Mouse (Mus musculus) liver, embryonic 14.5 days (tissue): Measurements from ENCODE around the gene Atf4. TPM values are rescaled to one million over a fixed set of nuclear protein-coding genes. Genes with fewer than 3 reads are reported as not detected.

Experiments
- ATAC-seq: fragments of 200-750 bp; cut with Nextera tagmentation; 2 replicates; pipeline ENCODE4 v1.8.0; 2017; ENCODE audit warnings: moderate number of reproducible peaks, mild to moderate bottlenecking, moderate library complexity; ENCODE audit not compliant: insufficient read depth
- DNase-seq, 3 experiments: peaks; one replicate each; pipeline ENCODE4 v3.0.0-alpha.2; 2012 to 2013; ENCODE audit warnings: low read depth in 3 of 3, low spot score in 3 of 3
- H3K27ac ChIP-seq: fragments of 300-500 bp; sonication (generic); 2 replicates; pipeline ENCODE4 v1.5.1; 2014; ENCODE audit warnings: moderate library complexity, mild to moderate bottlenecking, control low read depth, inconsistent platforms
- H3K27me3 ChIP-seq: fragments of 300-500 bp; sonication (generic); 2 replicates; pipeline ENCODE4 v1.6.1; 2014; ENCODE audit warnings: mild to moderate bottlenecking, low read length, moderate library complexity; ENCODE audit not compliant: control insufficient read depth, insufficient read depth
- H3K36me3 ChIP-seq: fragments of 300-500 bp; sonication (generic); replicated peaks from 2 replicates; pipeline ENCODE4 v1.6.1; 2014; ENCODE audit warnings: low read depth; ENCODE audit not compliant: control insufficient read depth, insufficient read depth
- H3K4me1 ChIP-seq, 2 experiments: fragments of 200-500 bp in 1 of 2; fragments of 300-500 bp in 1 of 2; sonication (generic) in 1 of 2; replicated peaks; 2 replicates each; pipeline ENCODE4 v1.6.1; 2012 to 2014; ENCODE audit warnings: antibody characterized with exemption in 1 of 2, inconsistent platforms in 1 of 2, low read length in 1 of 2; ENCODE audit not compliant: control insufficient read depth in 2 of 2, insufficient read depth in 2 of 2
- H3K4me2 ChIP-seq: fragments of 300-500 bp; sonication (generic); 2 replicates; pipeline ENCODE4 v1.6.1; 2014; ENCODE audit warnings: low read depth, mild to moderate bottlenecking, control low read depth, moderate library complexity
- H3K4me3 ChIP-seq, 2 experiments: fragments of 200-500 bp in 1 of 2; fragments of 300-500 bp in 1 of 2; sonication (generic) in 1 of 2; 2 replicates each; pipeline ENCODE4 v1.5.1; 2012 to 2014; ENCODE audit warnings: low read depth in 2 of 2, low read length in 2 of 2, mild to moderate bottlenecking in 2 of 2, control low read depth in 1 of 2, inconsistent platforms in 1 of 2, moderate library complexity in 1 of 2; ENCODE audit not compliant: insufficient read depth in 1 of 2
- H3K9ac ChIP-seq: fragments of 300-500 bp; sonication (generic); replicated peaks from 2 replicates; pipeline ENCODE4 v1.6.1; 2014; ENCODE audit warnings: mild to moderate bottlenecking, control low read depth, moderate library complexity
- H3K9me3 ChIP-seq: fragments of 300-500 bp; sonication (generic); 2 replicates; pipeline ENCODE4 v1.6.1; 2016; ENCODE audit warnings: low read length, mixed read lengths; ENCODE audit not compliant: control insufficient read depth
- CTCF ChIP-seq: IDR thresholded peaks from 2 replicates; pipeline ENCODE4 v1.5.1; 2016; ENCODE audit warnings: antibody characterized with exemption, low read depth, control low read depth
- EP300 ChIP-seq: IDR thresholded peaks from 2 replicates; pipeline ENCODE4 v1.6.1; 2016; ENCODE audit warnings: antibody characterized with exemption, low read depth
- WGBS: fragments of 180-500 bp; shearing (Covaris S2); extraction: QIAGEN DNeasy Blood & Tissue Kit; methylation state at CpG from one replicate; pipeline ENCODE4 v1.1.7; 2014; ENCODE audit not compliant: insufficient replicate concordance; 5-methylcytosine and 5-hydroxymethylcytosine counted together
- polyA plus RNA-seq, 2 experiments: library from polyadenylated mRNA; depleted of rRNA in 1 of 2; stranded (reverse) in 1 of 2; unstranded in 1 of 2; fragments of >200 nt; fragmentation: Nextera tagmentation in 1 of 2; extraction: Ambion mirVana in 1 of 2; gene quantifications; 2 replicates each; pipeline versions ENCODE4 v1.2.1 to v1.2.3; 2012 to 2014

The Atf4 gene
- polyA plus RNA-seq, 2 experiments = 108 to 246 TPM

DNA sequence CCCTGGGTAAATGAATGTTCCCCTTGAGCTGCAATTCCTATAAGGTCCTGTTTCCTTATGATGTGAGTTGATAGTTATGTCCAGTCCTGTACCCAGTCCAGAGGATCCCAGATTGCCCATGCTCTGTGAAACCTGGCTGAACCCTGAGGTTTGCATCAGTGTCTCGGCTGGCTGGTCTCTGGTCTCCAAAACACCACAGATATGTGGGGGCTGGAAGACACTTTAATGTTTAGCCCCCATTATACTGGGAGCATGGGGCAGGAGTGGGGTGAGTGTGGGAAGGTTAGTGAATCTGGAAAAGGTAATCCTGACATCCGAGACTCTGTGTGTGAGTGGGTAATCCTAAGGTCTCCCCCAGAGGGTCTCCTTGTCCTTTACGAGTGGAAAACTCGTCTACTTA lies 21.9 kb upstream of the Atf4 start:
- WGBS = 69% methylated on average over 4 of the region's 4 CpGs
- DNase-seq = no peak
- Histone ChIP-seq H3K4me3 (peak overlapping the region in 1 of 2 experiments; percentile 27; a peak in 1 of 4 replicates), H3K27me3 (no peaks in the 10 kb centered on the region), H3K9me3 (no peaks in the 10 kb centered on the region), H3K36me3 (peaks cover 25% of the 10 kb centered on the region), H3K9ac (peak overlapping the region; percentile 41), H3K4me1 (peaks cover 12 to 15% of the 10 kb centered on the region in 2 experiments), H3K4me2 (peak overlapping the region; percentile 62), H3K27ac (peak overlapping the region; percentile 76)
- ATAC-seq = no peak
- TF ChIP-seq EP300 = no peak
- TF ChIP-seq CTCF = no peak

DNA sequence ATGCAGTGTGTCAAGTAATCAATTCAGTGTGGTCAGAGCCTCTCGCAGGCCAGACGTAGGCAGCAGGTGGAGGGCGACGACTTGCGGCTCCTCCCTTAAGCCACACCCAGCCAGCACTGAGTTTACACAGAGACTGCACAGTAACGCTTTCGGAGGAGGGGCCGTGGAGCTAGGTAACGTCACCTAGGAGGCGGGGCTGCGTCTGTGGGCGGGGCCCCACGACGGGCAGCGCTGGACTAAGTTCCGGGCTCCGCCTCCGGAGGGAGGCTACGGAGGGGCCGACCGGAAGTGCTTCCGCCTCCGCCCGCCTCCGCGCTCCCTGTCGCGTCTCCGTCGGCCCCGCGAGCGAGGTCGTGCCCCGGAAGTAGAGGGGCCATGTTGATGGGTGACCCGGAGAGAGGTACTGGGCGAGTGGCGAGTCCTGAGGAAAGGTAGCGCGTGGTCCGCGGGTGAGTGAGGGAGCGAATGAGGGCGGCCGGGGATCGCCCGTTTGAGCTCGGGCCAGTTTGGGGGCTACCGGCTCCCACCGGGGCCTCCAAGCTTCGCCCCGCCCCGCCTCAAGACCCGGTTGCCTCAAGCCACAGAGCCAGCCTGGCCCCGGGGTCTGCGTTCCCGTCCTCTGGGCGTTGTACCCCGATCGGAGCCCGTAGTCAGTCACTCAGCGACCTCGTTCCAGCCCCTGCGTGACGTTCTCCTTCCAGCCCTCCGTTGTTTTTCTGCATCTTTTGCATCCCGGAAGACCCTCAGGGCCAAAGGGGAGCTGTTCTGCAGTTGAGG lies 21.1 kb upstream of the Atf4 start, which contains the start of gene Mief1:
Gene Mief1, plus strand, starts transcription at position 286 of the 777 bp plus-strand sequence.
- ATAC-seq = peak; percentile 98
- peak within 1 kb of the TSS; percentile 76 for H3K27ac ChIP-seq
- H3K9ac ChIP-seq = peak within 1 kb of the TSS; percentile 96
- no peaks in the 10 kb centered on the region for H3K27me3 ChIP-seq
- under 1% methylated on average over 61 of the region's 67 CpGs for WGBS
- H3K36me3 ChIP-seq = peaks cover 32% of the 10 kb centered on the region
- peaks cover 12 to 15% of the 10 kb centered on the region in 2 experiments for H3K4me1 ChIP-seq
- TF ChIP-seq CTCF = peak; percentile 56
- TF ChIP-seq EP300 = 0 out of 2 replicates have a peak, but pooled peaks have one; percentile 24
- H3K4me3 ChIP-seq = peak within 1 kb of the TSS; percentile 95 to 98
- peak within 1 kb of the TSS; percentile 96 for H3K4me2 ChIP-seq
- H3K9me3 ChIP-seq = no peaks in the 10 kb centered on the region
- DNase-seq = peak; percentile 97 to 99 (median 98)

DNA sequence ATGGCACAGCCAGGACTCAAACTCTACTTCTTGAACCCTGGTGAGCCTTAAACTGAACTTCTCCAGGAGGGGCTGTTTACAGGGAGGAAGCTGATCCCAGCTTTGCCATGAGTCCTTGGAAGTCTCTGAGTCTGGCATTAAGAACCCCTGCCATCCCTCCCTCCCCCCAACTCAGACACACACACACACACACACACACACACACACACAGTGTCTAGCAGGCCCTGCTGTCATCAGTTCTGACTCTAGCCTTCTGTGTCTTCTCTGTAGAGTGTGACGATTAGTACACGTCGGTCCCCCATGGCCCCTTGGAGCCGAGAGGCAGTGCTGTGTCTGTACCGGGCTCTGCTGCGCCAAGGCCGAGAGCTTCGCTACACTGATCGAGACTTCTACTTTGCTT lies 19.4 kb upstream of the Atf4 start, which contains the start of gene AC140267.1:
Gene AC140267.1, plus strand, starts transcription at position 301 of the 400 bp plus-strand sequence.
- 91% methylated on average over 9 of the region's 9 CpGs for WGBS
- no peak for TF ChIP-seq CTCF
- TF ChIP-seq EP300 = no peak
- Histone ChIP-seq H3K4me2 (peak within 1 kb of the TSS; percentile 96), H3K36me3 (peaks cover 41% of the 10 kb centered on the region), H3K9ac (peak within 1 kb of the TSS; percentile 96), H3K4me3 (peak within 1 kb of the TSS; percentile 95 to 98), H3K27ac (peak within 1 kb of the TSS; percentile 69; the same call in 1 of the 2 replicates), H3K27me3 (no peaks in the 10 kb centered on the region), H3K9me3 (no peaks in the 10 kb centered on the region), H3K4me1 (peaks cover 12 to 15% of the 10 kb centered on the region in 2 experiments)
- no peak for DNase-seq
- ATAC-seq = no peak

DNA sequence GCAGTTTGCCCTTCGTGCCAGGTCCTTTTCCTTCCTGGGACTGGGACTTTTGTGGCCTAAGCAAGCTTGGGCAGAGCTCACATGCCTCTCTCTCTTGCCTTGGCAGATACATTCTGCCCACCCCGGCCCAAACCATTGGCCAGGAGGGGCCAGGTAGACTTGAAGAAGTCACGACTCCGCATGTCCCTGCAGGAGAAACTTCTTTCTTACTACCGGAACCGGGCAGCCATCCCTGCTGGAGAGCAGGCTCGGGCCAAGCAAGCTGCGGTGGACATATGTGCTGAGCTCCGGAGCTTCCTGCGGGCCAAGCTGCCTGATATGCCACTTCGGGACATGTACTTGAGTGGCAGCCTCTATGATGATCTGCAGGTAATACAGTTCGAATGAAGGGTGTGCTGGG lies 6.8 kb upstream of the Atf4 start:
- peaks cover 27 to 28% of the 10 kb centered on the region in 2 experiments for H3K4me1 ChIP-seq
- no peak overlapping the region for H3K4me3 ChIP-seq
- TF ChIP-seq EP300 = no peak
- ATAC-seq (no peak), DNase-seq (no peak)
- no peak overlapping the region for H3K9ac ChIP-seq
- H3K36me3 ChIP-seq = peaks cover 68% of the 10 kb centered on the region
- no peak overlapping the region for H3K4me2 ChIP-seq
- whole genome bisulfite sequencing = 90% methylated on average over 12 of the region's 12 CpGs
- no peak overlapping the region for H3K27ac ChIP-seq
- no peaks in the 10 kb centered on the region for H3K9me3 ChIP-seq
- H3K27me3 ChIP-seq = no peaks in the 10 kb centered on the region

DNA sequence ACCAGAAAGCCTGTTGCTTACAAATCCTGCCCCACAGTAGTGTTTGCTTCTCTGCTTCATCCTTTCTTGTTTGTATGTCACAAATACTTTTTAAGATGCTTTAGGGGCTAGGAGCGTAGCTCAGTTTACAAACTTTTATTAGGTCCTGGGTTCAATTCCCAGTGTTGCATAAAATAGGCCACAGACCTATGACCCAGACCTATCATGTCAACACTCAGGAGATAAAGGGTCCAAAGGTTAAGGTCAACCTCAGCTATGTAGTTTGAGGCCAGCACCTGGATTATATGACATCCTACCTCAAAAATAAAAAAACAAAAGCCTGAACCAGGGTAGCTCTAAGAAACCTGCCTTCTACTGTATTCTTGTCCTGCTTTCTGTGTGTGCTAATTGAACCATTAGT lies 6.4 kb upstream of the Atf4 start:
- no peaks in the 10 kb centered on the region for H3K27me3 ChIP-seq
- TF ChIP-seq EP300 = no peak

More for the DNA sequence above, 6.4 kb upstream of the Atf4 start:
- 85% methylated on average over 1 of the region's 1 CpGs for WGBS
- H3K4me2 ChIP-seq = no peak overlapping the region
- H3K9me3 ChIP-seq = no peaks in the 10 kb centered on the region
- H3K4me3 ChIP-seq = no peak overlapping the region
- no peak for DNase-seq
- peak overlapping the region; percentile 37; the same call in 1 of the 2 replicates for H3K27ac ChIP-seq
- ATAC-seq = no peak
- H3K4me1 ChIP-seq = peaks cover 28 to 29% of the 10 kb centered on the region in 2 experiments
- H3K9ac ChIP-seq = no peak overlapping the region
- H3K36me3 ChIP-seq = peaks cover 66% of the 10 kb centered on the region
